Mouse (Mus musculus): ENCODE measurements at regions not wholly inside any gene's neighbourhood (a gene's known extent, or its start where the extent isn't known, plus 50 kb on each side); places are given as distances from the start of the nearest gene placed in this dataset.
A peak's percentile ranks its signal among the peaks of the same experiment; 100 is the strongest.

GRCm38 (mm10) chr16:93533205-93533604, 70.7 kb downstream of the Setd4 start:
- no peak for DNase-seq (ENCODE audit: low spot score)

DNA sequence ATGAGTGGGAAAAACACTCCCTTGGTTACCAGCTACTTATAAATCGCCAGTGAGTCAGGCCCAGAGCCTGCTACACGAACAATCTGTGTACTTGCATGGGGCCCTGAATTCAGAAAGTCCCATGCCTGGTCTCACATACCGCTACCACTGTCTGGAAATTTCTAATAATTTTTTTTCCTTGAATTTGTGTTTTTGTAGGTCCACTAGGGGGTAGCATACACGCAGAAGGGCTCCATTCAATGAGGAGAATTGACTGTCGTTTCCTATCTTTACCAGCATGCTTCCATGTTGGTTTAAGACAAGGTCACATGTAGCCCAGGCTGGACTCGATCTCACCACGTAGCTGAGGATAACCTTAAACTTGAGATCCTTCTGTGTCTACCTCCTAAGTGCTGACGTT, 71.9 kb downstream of the Setd4 start:
- no peak for DNase-seq (ENCODE audit: low spot score)

GRCm38 (mm10) chr16:93522485-93522884, 81.4 kb downstream of the Setd4 start:
- no peak for DNase-seq (ENCODE audit: low spot score)

DNA sequence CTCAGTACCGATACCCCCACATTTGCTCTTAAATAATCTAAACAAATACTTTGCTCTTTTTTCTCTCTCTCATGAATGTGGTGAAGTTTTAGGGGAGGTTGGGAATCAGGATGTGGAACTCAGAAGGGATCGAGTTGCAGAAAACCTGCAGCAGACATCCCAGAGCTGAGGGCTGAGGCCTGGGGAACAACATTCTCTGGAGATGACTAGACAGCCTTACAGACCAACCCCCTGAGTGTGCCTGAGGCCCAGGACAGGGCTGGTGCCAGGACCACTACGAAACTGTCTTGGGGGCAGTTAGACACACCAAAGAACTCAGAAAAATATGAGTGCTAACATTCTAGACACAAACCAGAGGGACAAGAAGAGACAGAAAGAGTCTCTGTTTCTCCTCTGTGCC, 83.4 kb downstream of the Setd4 start:
- no peak for DNase-seq (ENCODE audit: low spot score)

DNA sequence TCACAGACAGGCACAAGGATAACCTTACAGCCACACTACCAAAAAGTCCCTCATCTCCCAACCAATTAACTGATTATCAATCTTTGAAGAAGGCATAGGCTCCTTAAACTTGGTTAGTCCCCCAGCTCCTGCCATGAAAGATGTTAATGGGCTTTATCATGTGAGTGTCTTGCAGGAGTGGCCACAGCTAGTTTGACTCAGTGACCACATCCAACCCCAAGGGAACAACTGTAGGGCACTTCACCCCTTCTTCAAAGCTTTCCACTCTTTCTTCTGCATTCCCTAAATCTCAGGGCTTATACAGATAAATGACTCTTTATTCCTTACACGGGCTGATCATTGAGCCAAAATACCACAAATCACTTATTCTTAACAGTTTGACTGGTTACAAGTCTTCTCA, 85.2 kb downstream of the Setd4 start:
- no peak for DNase-seq (ENCODE audit: low spot score)

GRCm38 (mm10) chr16:93516793-93517192, 87.1 kb downstream of the Setd4 start:
- peak; percentile 9 for DNase-seq (ENCODE audit: low spot score)

GRCm38 (mm10) chr16:93515456-93515941, 88.4 kb downstream of the Setd4 start:
- DNase-seq (ENCODE audit: low spot score) = no peak

DNA sequence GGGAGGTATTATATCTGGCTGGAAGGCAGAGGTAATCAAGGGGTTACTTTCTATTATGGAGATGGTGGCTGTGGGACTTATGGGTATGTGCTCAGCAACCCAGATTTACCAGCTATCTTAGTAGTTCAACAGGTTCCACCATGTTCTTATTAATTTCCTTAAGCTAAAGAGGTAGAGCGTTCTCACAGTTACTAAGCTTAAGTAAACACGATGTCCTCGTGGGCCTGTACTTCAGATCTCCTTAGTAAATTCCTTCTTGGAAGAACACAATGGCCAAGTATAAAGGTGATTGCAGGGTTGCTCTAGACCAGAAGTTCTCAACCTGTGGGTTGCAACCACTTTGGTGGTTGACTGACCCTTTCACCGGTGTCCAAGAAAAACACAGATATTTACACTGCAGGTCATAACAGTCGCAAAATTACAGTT, 90.2 kb downstream of the Setd4 start:
- DNase-seq (ENCODE audit: low spot score) = no peak

GRCm38 (mm10) chr16:93511988-93512387, 91.9 kb downstream of the Setd4 start:
- no peak for DNase-seq (ENCODE audit: low spot score)

GRCm38 (mm10) chr16:93511517-93511916, 92.3 kb downstream of the Setd4 start:
- DNase-seq (ENCODE audit: low spot score) = peak; percentile 18

GRCm38 (mm10) chr16:93498800-93499199, 105.1 kb downstream of the Setd4 start:
- DNase-seq (ENCODE audit: low spot score) = no peak

GRCm38 (mm10) chr16:93493337-93494002, 110.4 kb downstream of the Setd4 start:
- no peak for DNase-seq (ENCODE audit: low spot score)

DNA sequence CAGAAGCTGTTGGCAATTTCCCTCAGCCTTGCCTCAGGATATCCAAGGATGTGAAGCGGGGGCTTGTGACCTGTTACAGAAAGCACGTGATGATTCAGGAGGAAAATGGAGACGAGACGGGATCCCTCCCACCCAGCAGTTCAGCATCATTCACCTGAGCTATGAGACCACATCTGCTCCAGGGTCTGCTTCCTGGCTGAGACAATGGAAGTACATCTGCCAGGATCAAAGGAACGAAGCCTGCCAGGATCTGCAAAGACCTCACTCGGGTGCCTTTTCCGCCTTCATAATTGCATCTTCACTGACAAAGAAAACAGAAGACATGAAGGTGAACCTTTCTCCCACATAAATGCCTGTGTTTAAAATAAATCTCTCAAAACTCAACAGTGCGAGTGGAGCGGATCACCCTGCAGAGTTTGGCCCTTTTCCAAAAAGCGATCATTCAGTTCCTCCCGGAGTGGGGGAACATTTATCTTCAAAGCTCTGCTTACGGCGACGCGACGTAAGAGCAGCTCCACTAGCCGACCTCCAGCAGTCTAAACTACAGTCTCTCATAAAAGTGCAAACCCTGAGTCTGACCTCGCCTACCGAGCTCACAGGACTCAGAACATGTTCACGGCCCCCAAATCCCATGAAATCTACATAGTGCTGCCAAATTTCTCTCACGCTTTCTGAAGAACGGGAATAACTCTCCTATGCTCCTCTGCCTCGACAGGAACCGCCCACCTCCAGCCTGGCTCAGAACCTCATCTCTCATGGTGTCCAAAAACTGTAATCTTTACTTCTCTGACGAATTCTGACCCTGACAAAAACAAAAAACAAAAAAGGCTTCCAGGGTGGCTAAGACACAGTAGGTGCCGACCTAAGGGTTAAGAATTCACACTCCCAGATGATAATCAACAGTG, 117.0 kb downstream of the Setd4 start:
- DNase-seq (ENCODE audit: low spot score) = no peak

DNA sequence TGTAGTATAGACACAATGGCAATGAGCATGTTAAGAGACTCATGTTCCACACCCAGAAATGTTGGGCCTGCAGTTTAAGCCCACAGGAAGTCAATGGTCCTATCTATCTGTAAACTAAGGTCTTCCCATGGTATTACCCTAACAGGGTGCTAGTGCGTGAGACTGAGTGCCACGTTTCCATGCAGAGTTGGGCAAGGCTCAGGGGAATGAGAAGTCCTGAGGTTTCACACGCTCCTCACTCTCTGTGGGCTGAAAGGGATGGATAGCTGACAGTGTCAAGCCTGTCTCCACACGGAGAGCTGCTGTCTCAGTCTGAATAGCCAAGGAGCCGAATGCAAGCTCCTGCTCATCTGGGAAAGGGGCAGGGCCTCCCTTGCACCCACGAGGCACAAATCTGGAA, 133.9 kb downstream of the Setd4 start:
- DNase-seq (ENCODE audit: low spot score) = no peak

DNA sequence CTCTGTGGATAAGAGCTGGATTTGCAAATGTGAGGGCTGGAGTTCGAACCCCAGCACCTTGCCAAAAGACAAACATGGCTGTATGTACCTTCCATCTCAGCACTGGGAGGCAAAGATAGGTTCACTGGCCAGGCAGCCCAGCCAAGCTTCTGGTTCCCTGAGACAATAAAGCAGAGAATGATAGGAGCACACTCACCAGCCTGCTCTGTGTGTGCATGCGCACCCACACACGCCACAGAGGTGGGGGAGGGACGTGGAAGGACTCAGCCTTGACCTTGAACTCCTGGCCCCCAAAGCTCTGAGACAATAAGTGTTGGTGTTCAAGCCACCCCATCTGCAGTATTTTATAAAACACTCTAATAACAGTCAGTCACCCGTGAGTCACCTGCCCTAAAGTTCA, 138.1 kb downstream of the Setd4 start:
- DNase-seq (ENCODE audit: low spot score) = no peak

- no peak for DNase-seq (ENCODE audit: low spot score)
These were observed 139.0 kb downstream of the Setd4 start for GRCm38 (mm10) chr16:93464898-93465297.

DNA sequence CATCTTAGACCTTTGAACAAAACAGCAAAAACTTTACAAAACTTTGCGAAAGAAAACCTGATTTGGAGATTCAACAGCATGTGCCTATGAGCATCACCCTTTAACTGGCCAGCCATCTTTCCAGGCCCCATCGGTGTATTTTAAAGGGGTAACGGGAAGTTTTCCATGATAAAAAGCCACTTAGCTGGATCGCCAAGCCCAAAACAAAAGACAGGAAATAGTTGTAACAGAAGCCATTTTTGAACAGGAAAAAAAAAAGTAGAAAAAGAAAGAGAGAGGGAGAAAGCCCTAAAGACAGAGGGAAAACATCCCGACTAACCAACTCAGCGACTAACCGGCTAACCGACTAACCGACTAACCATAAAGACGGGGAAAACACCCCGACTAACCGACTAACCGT, 140.5 kb downstream of the Setd4 start:
- no peak for DNase-seq (ENCODE audit: low spot score)

- no peak for DNase-seq (ENCODE audit: low spot score)
These were observed 141.6 kb downstream of the Setd4 start for GRCm38 (mm10) chr16:93462286-93462610.

DNA sequence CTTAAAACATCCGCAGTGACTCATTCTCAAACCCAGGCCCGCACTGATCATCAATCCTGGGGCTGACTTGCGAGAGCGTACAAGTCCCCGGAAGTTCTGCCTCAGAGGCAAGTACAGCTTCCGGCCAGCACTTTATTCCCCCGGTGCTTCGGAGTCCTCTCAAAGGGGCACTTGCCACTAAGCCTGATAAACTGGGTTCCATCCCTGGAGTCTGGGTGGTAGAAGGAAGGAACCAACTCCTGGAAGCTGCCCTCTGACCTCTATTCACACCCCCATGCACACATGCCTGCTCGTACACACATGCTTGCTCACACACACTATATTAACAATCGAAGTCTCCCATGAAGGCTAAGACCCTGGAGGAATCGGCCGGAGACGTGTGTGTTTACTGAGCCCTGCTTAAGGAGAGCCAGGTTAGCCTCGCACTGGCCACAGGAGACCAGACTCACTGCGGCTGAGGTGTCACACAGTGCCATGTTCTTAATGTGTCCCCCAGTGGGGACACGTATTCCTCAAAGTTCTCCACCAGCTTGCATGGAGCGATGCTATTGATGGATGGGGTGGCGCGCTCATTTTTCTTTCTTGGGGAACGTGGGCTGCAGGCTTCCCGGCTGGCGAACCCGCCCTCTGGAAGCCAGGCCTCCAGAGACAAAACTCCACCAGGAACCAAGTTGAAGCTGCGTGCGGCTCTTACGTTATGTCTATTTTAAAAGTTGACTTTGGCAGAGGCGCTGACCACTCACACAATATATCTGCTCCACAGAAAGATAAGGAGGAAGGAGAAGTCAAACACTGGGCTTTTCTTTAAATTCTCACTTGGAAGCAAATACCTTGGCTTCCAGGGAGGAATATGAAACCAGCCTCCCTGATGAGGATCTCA, 142.2 kb downstream of the Setd4 start:
- no peak for DNase-seq (ENCODE audit: low spot score)

DNA sequence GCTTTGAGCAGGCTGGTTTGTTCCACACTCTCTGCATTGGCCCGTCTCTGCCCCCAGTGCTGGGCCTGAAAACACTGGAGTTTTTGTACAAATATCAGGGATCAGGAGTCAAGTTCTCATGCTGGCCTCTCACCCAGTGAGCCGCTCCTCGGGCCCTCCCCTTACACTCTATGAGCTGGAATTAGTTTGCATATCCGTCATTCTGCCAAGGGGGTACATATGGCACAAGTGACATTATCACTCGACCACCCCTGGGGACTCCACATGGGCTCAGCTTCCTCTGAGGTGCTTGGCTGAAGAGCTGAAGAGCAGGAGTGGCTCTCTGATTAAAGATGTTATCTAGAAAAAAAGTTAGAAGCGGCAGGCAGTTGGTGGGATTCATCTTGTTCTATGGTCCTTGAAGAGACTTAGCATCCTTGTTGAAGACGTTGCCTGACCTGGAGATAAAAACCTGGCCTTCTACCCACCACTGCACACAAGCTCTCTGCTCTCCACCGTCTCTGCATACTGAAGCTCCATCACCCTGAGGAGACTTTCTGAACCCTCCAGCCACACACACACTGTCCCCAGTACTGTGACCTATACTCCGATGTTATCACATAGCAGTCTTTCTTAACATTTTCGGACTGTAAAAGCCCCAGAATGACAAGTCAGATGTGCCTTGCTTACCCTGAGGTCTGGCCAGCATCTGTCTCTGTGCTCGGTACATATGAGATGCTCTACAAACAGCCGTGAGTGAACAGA, 144.2 kb downstream of the Setd4 start:
- no peak for DNase-seq (ENCODE audit: low spot score)

DNA sequence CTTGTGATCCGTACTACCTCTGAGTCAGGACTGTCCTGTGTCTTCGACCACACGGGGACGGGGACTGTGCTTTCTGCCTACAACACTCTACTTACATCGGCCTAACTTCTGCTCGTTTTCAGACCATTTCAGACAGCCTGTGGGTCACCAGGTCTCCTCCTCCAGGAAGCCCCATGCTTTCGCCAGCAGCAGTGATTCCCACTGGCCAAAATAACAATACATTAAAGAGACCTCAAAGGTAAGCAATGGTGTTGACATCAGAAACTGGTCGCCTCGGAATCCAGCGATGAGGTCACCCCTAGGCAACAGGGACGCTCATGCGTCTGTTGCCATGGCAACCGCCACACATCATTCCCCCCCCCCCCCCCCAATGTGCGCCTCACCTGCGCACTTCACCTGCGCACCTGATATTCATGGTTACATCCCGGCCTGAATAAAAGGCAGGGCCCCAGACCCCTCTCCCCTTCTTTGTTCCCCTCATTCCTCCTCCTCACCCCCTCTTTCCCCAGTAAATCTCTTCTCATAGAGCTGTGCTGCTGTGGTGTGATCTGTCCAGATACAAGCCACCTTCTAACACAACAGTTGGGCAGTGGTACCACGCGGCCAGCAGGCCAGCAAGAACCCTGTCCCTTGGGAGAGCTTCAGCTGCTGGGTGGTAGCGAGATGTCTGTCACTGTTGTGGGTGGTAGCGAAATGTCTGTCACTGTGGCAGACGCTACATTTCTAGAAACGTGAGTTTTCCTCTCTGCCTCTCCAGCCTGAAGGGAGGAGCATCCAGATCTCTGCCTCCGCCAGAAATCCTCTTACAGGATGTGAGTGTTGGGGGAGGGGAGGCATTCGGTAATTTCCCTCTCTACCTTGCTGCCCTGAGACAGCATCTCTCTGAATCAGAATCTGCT, 145.0 kb downstream of the Setd4 start:
- no peak for DNase-seq (ENCODE audit: low spot score)
